Mouse (Mus musculus): ENCODE results near the gene Shisa8. TPM values are rescaled to one million over a fixed set of nuclear protein-coding genes. Genes with fewer than 3 reads are reported as not detected.

The Shisa8 gene
- total RNA-seq, 2 experiments from 2014 or later = 0.72 to 0.76 TPM

GRCm38 (mm10) chr15:82203611-82204351 lies 8.8 kb downstream of the Shisa8 start:
- DNase-seq = no peak

- no peak for DNase-seq
Observed at GRCm38 (mm10) chr15:82203090-82203489, 9.5 kb downstream of the Shisa8 start.

- DNase-seq = no peak
Observed at GRCm38 (mm10) chr15:82202086-82202485, 10.5 kb downstream of the Shisa8 start.

GRCm38 (mm10) chr15:82199546-82199945 lies 13.1 kb downstream of the Shisa8 start:
- no peak for DNase-seq

- no peak for DNase-seq
Observed at GRCm38 (mm10) chr15:82198342-82198741, 14.3 kb downstream of the Shisa8 start.

GRCm38 (mm10) chr15:82197937-82198336 lies 14.7 kb downstream of the Shisa8 start:
- DNase-seq = no peak

- DNase-seq = no peak
Observed at GRCm38 (mm10) chr15:82197246-82197750, 15.3 kb downstream of the Shisa8 start.

GRCm38 (mm10) chr15:82196300-82196699 lies 16.3 kb downstream of the Shisa8 start:
- no peak for DNase-seq

- DNase-seq = no peak
Observed at GRCm38 (mm10) chr15:82192617-82193016, 20.0 kb downstream of the Shisa8 start.

GRCm38 (mm10) chr15:82188481-82189240 lies 24.0 kb downstream of the Shisa8 start:
- DNase-seq = no peak

GRCm38 (mm10) chr15:82187924-82188323 lies 24.7 kb downstream of the Shisa8 start:
- DNase-seq = no peak

GRCm38 (mm10) chr15:82187401-82187800 lies 25.2 kb downstream of the Shisa8 start:
- no peak for DNase-seq

GRCm38 (mm10) chr15:82186931-82187330 lies 25.7 kb downstream of the Shisa8 start:
- no peak for DNase-seq

- no peak for DNase-seq
Observed at GRCm38 (mm10) chr15:82186131-82186530, 26.5 kb downstream of the Shisa8 start.

- DNase-seq = no peak
Observed at GRCm38 (mm10) chr15:82185062-82185783, 27.4 kb downstream of the Shisa8 start.

GRCm38 (mm10) chr15:82184656-82185055 lies 28.0 kb downstream of the Shisa8 start:
- DNase-seq = no peak

GRCm38 (mm10) chr15:82184183-82184582 lies 28.4 kb downstream of the Shisa8 start:
- no peak for DNase-seq

- DNase-seq = no peak
Observed at GRCm38 (mm10) chr15:82183596-82183995, 29.0 kb downstream of the Shisa8 start.

- no peak for DNase-seq
Observed at GRCm38 (mm10) chr15:82182311-82182710, 30.3 kb downstream of the Shisa8 start.

- DNase-seq = no peak
Observed at GRCm38 (mm10) chr15:82181131-82181530, 31.5 kb downstream of the Shisa8 start.

GRCm38 (mm10) chr15:82177743-82178290 lies 34.8 kb downstream of the Shisa8 start:
- DNase-seq = no peak

GRCm38 (mm10) chr15:82175091-82175490 lies 37.5 kb downstream of the Shisa8 start:
- no peak for DNase-seq

GRCm38 (mm10) chr15:82172648-82173047 lies 40.0 kb downstream of the Shisa8 start:
- no peak for DNase-seq
